Mouse (Mus musculus): Measurements from ENCODE around the gene Ino80.

The Ino80 gene

GRCm38 (mm10) chr2:119353707-119354106, 123.8 kb downstream of the Ino80 start:
- no peak for DNase-seq (ENCODE audit: low spot score)

DNA sequence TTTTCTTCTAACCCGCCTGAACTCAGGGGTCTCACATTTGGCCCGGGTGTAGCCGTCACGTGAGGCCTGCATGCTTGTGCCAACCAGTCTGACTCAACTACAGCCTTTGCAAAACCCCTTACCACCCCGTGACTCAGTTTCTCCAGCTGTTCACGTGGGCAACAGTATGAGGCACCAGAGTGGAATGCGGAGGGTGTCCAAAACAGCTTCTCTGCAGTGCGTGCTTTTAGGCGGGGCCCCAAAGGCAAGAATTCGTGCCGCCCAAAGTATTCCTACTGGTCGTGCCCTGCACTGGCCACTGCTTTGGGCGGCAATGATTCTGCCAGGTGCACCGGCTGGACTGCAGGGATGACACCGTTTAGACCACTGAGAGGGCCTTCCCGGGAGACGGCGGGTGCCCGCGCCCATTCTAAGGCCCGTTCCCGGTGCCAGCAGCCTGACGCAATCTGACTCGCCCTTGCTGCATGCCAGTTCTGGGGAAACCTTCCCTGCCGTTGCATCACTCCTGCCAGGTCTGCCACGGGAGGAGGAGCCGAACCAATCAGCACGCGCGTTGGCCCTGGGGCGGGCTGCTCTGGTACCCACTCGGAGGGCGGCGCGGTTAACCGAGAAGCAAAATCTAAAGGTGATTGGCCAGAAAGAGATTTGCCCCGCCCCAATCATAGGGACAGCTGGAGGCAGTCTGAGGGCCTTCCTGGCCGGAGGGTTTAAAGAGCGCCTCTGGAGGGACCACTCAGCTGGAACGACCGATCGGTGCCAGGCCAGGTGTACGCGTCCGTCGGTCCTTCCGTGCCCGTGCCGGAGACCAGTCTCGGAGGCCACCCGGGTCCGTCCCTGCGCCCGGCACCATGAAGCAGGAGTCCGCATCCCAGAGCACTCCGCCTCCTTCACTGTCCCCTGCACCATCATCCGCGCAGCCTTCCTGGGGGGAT, 126.7 kb downstream of the Ino80 start, which contains the start of gene Chac1:
Gene Chac1, plus strand, starts transcription at position 675 of the 932 bp plus-strand sequence.
- peak; percentile 93 for DNase-seq (ENCODE audit: low spot score)

GRCm38 (mm10) chr2:119344537-119345138, 132.8 kb downstream of the Ino80 start:
- no peak for DNase-seq (ENCODE audit: low spot score)

DNA sequence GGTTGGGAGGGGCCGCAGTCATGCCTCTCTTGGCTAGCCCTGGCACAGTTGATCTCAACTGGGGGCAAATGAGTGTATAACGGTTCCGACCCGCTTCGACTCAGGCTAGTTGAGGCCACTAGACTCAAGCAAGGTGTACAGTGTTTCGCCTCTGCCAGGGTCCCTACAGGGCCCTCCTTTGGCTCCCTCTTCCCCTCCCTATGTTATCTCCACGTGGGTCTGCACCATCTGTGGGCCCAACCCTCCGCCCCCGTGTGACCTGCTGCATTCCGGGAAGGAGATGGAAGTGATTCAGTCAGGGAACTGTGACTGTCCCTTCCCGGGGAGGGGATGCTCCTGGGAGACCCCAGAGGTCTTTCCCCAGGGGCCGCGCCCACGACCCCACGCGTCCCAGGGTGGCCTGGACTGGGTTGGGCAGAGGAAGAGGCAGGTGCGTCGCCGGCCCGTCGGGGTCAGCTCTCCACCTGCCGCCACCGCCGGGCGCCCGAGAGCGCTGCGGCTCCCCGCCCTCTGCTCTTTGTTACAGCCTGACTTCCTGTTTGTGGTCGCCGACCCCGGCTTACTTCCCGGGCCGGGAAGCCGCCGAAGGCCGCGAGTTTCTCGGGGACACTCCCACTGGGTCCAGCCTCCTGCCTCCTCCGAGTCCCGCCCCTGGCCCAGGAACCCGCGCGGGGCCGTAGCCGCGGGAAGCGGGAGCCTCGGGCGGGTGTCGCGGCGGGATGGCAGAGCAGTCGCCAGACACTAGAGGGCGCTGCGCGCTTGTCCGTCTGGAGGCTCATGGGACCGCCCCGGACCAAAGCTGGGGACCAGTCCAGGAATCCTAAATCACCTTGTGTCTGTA, 139.8 kb downstream of the Ino80 start:
- DNase-seq (ENCODE audit: low spot score): peak; percentile 93

GRCm38 (mm10) chr2:119336470-119336869, 141.0 kb downstream of the Ino80 start:
- DNase-seq (ENCODE audit: low spot score): no peak

GRCm38 (mm10) chr2:119336002-119336401, 141.5 kb downstream of the Ino80 start:
- DNase-seq (ENCODE audit: low spot score): no peak

DNA sequence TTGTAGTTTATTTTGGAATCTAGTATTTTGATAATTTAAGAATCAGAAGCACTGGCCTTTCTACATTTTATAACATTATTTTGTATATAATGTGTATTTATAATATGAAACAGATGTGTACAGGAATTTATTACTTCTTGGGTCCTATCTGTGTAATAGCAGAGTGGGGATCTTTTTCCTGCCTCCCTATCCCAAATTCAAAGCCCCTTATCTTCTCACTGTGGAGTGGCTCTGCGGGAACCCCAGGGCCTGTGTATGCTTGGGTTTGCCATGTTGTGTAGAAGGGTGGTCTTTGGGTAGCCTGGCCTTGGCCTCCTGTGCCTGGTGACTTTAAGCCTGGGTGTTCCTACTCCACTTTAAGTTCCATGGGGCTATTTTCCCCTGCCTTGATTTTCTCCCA, 142.0 kb downstream of the Ino80 start:
- DNase-seq (ENCODE audit: low spot score): no peak

- DNase-seq (ENCODE audit: low spot score): no peak
These were observed 142.4 kb downstream of the Ino80 start for GRCm38 (mm10) chr2:119334964-119335525.

- no peak for DNase-seq (ENCODE audit: low spot score)
These were observed 143.4 kb downstream of the Ino80 start for GRCm38 (mm10) chr2:119334135-119334534.

- no peak for DNase-seq (ENCODE audit: low spot score)
These were observed 145.3 kb downstream of the Ino80 start for GRCm38 (mm10) chr2:119332177-119332661.

DNA sequence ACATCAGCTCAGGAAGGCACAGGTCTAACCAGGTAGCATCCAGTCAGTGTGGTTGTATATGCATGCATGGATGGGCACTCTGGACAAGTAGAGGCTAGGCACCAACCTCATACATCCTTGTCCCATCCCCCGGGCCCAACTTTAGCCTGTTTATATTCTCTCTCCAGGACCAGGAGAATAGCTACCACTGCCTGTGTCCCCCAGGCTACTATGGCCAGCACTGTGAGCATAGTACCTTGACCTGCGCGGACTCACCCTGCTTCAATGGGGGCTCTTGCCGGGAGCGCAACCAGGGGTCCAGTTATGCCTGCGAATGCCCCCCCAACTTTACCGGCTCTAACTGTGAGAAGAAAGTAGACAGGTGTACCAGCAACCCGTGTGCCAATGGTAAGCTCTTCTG, 146.7 kb downstream of the Ino80 start:
- DNase-seq (ENCODE audit: low spot score): no peak

GRCm38 (mm10) chr2:119329123-119329817, 148.2 kb downstream of the Ino80 start:
- DNase-seq (ENCODE audit: low spot score): no peak

DNA sequence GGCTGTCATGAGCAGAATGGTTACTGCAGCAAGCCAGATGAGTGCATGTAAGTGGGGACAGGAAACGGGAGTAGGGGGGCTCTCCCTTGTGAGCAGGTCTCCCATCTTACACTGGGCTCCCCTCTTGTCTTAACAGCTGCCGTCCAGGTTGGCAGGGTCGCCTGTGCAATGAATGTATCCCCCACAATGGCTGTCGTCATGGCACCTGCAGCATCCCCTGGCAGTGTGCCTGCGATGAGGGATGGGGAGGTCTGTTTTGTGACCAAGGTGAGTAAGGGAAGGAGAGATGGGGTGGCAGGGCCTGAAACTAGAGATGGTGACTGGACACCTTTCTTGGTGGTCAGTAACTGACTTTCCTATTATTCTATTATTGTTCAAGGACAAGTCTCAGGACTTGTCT, 148.9 kb downstream of the Ino80 start:
- no peak for DNase-seq (ENCODE audit: low spot score)

DNA sequence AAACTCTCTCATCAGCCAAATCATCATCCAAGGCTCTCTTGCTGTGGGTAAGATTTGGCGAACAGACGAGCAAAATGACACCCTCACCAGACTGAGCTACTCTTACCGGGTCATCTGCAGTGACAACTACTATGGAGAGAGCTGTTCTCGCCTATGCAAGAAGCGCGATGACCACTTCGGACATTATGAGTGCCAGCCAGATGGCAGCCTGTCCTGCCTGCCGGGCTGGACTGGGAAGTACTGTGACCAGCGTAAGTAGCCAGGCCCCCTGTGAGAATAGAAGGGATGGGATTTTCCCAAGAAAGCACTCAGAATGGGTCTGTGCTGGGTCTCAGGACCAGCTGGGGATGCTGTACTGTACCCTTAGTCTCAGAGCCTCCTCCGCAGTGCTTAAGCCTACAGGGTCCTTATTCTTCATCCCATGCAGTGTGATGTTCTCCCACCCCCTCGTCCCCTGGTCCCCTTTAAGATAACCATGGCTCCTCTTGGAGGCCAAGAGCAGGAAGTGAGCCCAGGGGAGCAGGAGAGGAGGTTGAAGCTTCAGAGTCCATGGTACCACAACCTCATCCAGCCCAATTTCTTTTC, 149.5 kb downstream of the Ino80 start:
- DNase-seq (ENCODE audit: low spot score): no peak

DNA sequence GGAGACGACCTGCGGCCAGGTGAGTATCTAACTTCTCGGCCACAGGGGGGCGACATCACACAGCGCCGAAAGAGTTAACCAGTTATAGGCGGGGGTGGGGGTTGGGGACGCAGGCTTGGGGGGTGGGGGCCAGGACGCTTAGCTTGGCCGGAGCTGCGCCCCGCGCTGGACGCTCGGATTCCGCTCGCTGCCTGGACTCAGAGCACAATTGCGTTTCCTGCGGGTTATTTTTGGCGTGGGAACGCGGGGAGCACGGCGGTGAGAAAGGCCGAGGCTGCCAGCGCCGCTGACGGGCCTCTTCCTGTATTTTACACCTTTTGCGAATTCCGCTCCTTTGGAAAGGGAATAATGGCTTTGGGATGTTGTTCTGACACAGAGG, 150.4 kb downstream of the Ino80 start:
- DNase-seq (ENCODE audit: low spot score): peak; percentile 79

DNA sequence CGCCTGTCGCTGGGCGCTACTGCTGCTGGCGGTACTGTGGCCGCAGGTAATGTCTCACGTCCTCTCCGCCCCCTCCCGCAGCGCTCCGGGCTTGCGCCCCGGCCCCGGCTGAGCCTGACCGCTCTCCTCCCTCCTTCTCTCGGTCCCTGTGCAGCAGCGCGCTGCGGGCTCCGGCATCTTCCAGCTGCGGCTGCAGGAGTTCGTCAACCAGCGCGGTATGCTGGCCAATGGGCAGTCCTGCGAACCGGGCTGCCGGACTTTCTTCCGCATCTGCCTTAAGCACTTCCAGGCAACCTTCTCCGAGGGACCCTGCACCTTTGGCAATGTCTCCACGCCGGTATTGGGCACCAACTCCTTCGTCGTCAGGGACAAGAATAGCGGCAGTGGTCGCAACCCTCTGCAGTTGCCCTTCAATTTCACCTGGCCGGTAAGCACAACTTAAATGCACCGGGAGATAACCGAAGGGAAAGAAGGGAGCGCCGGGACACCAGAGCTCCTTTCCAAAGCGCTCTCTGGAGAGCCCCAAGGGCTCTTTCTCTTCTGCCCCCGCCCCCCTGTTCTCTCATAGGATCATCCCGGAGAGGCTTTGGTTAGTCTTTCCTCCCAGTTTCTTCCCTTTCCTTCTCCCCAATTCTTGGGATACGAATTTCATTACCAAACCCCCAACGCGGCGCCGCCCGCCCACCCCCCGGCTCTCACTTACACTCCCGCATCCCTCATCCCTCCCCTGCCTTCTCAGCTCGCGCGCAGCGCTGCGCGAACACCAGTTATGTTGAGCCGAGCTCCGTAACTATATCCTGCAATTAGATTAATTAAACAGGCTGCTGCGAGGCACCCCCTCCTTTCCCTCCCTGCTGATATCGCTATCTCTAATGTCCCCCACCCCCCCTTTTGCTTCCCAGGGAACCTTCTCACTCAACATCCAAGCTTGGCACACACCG, 151.1 kb downstream of the Ino80 start:
- DNase-seq (ENCODE audit: low spot score): no peak

- DNase-seq (ENCODE audit: low spot score): peak; percentile 84
These were observed 151.8 kb downstream of the Ino80 start, which contains the start of gene Dll4 for GRCm38 (mm10) chr2:119325568-119326143. TSS of gene Dll4 (plus strand) at chr2:119325784.

DNA sequence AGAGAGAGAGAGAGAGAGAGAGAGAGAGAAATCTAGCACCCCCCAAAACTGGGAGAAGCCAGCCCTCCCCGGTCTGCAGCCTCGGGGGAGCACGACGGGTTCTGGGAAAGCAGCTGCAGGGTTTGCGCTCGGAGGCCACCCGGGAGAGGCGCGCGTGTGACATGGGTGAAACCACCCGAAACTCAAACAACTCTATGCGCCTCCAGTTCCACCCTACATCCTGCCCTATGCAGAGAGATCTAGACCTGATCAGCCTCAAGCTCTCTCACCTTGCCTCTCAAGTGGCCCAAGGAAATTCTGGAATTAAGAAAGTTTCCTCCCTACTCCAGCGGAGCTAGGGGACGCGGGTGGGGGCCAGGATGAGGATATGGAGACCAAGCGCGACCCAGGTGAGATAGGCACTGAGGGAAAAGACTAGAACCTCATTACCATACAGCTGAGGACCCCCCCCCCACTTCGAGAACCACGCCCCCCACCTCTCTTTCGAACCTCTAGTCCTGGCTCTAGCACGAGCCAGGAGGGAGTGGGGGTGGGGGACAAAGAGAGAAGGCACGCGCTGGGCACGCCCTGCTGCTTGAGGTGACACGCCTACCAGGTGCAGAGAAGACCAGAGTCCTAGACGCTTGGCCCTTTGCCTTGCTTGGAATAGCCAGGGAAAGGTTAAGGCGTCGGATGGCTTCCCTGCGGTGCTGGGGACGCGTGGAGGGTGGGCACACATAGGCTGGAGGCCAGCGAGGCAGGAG, 152.7 kb downstream of the Ino80 start:
- DNase-seq (ENCODE audit: low spot score): no peak
